Mouse (Mus musculus): ENCODE results near the gene Crip3. TPM values are rescaled to one million over a fixed set of nuclear protein-coding genes. Genes with fewer than 3 reads are reported as not detected.

Crip3 gene
- polyA plus RNA-seq, 1 experiment: 7.4 TPM

- no peaks in the 10 kb centered on the region; the same call in 1 of the 2 replicates for H3K4me1 ChIP-seq (ENCODE audit: control insufficient read depth, insufficient read depth, low read length)
- TF ChIP-seq CTCF (IDR thresholded peaks at IDR 0.05; ENCODE audit: control insufficient read depth, insufficient read depth, insufficient replicate concordance, low read depth, low read length) (no peak), POLR2A (IDR thresholded peaks at IDR 0.05; ENCODE audit: control insufficient read depth, low read depth, low read length) (no peak)
- H3K27ac ChIP-seq (ENCODE audit: control insufficient read depth, insufficient read depth, low read depth, low read length): no peak overlapping the region
- H3K36me3 ChIP-seq (ENCODE audit: control insufficient read depth, insufficient read depth, low read length): peaks cover 3% of the 10 kb centered on the region
- H3K4me3 ChIP-seq (ENCODE audit: control insufficient read depth, low read depth, low read length): no peak overlapping the region
- no peaks in the 10 kb centered on the region for H3K27me3 ChIP-seq (ENCODE audit: control insufficient read depth, insufficient read depth, low read length)
These were observed 47.9 kb downstream of the Crip3 start for GRCm38 (mm10) chr17:46476601-46477000.

- Histone ChIP-seq H3K27ac (ENCODE audit: control insufficient read depth, insufficient read depth, low read depth, low read length) (no peak overlapping the region), H3K4me3 (ENCODE audit: control insufficient read depth, low read depth, low read length) (no peak overlapping the region)
These were observed 48.6 kb downstream of the Crip3 start for GRCm38 (mm10) chr17:46477286-46477685.

More at GRCm38 (mm10) chr17:46477286-46477685, 48.6 kb downstream of the Crip3 start:
- Histone ChIP-seq H3K4me1 (ENCODE audit: control insufficient read depth, insufficient read depth, low read length) (no peaks in the 10 kb centered on the region; the same call in 1 of the 2 replicates), H3K36me3 (ENCODE audit: control insufficient read depth, insufficient read depth, low read length) (peaks cover 3% of the 10 kb centered on the region), H3K27me3 (ENCODE audit: control insufficient read depth, insufficient read depth, low read length) (no peaks in the 10 kb centered on the region)
- TF ChIP-seq CTCF (IDR thresholded peaks at IDR 0.05; ENCODE audit: control insufficient read depth, insufficient read depth, insufficient replicate concordance, low read depth, low read length) (no peak), POLR2A (IDR thresholded peaks at IDR 0.05; ENCODE audit: control insufficient read depth, low read depth, low read length) (no peak)

Other genes with a start within 250 kb of the Crip3 start
- gene Polh, start 226.3 kb upstream of the Crip3 start, polyA plus RNA-seq (2012; rRNA removed): 8.1 and 8.7 TPM in 2 replicates
- 25.1 and 26.4 TPM in 2 replicates for gene Xpo5, start 226.1 kb upstream of the Crip3 start, polyA plus RNA-seq (2012; rRNA removed)
- 57.5 and 68.8 TPM in 2 replicates for gene Polr1c, start 180.9 kb upstream of the Crip3 start, polyA plus RNA-seq (2012; rRNA removed)
- 67.9 and 75.4 TPM in 2 replicates for gene Yipf3, start 180.8 kb upstream of the Crip3 start, polyA plus RNA-seq (2012; rRNA removed)
- 106 and 120 TPM in 2 replicates for gene Lrrc73, start 175.4 kb upstream of the Crip3 start, polyA plus RNA-seq (2012; rRNA removed)
- 33.1 and 39.0 TPM in 2 replicates for gene Tjap1, start 145.9 kb upstream of the Crip3 start, polyA plus RNA-seq (2012; rRNA removed)
- 0.38 and 0.97 TPM in 2 replicates for gene Dlk2, start 131.5 kb upstream of the Crip3 start, polyA plus RNA-seq (2012; rRNA removed)
- 8.8 and 8.9 TPM in 2 replicates for gene Abcc10, start 100.6 kb upstream of the Crip3 start, polyA plus RNA-seq (2012; rRNA removed)
- gene Zfp318, start 45.2 kb upstream of the Crip3 start, polyA plus RNA-seq (2012; rRNA removed): 71.7 and 73.7 TPM in 2 replicates
- gene Slc22a7, start 9.5 kb downstream of the Crip3 start, polyA plus RNA-seq (2012; rRNA removed): 1.3 and 1.5 TPM in 2 replicates
- 80.7 and 92.4 TPM in 2 replicates for gene Ttbk1, start 58.7 kb downstream of the Crip3 start, polyA plus RNA-seq (2012; rRNA removed)
- 8.7 and 9.4 TPM in 2 replicates for gene Dnph1, start 67.8 kb downstream of the Crip3 start, polyA plus RNA-seq (2012; rRNA removed)
- gene Cul9, start 117.5 kb downstream of the Crip3 start, polyA plus RNA-seq (2012; rRNA removed): 20.5 and 22.4 TPM in 2 replicates
- gene Srf, start 127.2 kb downstream of the Crip3 start, polyA plus RNA-seq (2012; rRNA removed): 96.2 and 106 TPM in 2 replicates
- gene Ptk7, start 200.6 kb downstream of the Crip3 start, polyA plus RNA-seq (2012; rRNA removed): 3.1 and 3.2 TPM in 2 replicates
- gene Klc4, start 217.1 kb downstream of the Crip3 start, polyA plus RNA-seq (2012; rRNA removed): 20.7 and 22.7 TPM in 2 replicates
- 25.5 and 33.7 TPM in 2 replicates for gene Mrpl2, start 217.3 kb downstream of the Crip3 start, polyA plus RNA-seq (2012; rRNA removed)
- 6.7 and 7.6 TPM in 2 replicates for gene Cul7, start 221.4 kb downstream of the Crip3 start, polyA plus RNA-seq (2012; rRNA removed)
- gene Rrp36, start 245.4 kb downstream of the Crip3 start, polyA plus RNA-seq (2012; rRNA removed): 11.2 and 12.5 TPM in 2 replicates
- gene Mea1, start 249.9 kb downstream of the Crip3 start, polyA plus RNA-seq (2012; rRNA removed): 1,562 and 1,699 TPM in 2 replicates